Mouse (Mus musculus): ENCODE measurements around the gene Olfr1056.
"Not testable (repeated sequence)": the region's sequence is repeated elsewhere in the genome, so short reads cannot be mapped to it uniquely, and the experiment has no call there.

Olfr1056 gene

GRCm38 (mm10) chr2:86362369-86362768 is at the start of gene Olfr1056:
Olfr1056 (minus strand) TSS chr2:86362469.
- DNase-seq (ENCODE audit: low read depth, low spot score): no peak

DNA sequence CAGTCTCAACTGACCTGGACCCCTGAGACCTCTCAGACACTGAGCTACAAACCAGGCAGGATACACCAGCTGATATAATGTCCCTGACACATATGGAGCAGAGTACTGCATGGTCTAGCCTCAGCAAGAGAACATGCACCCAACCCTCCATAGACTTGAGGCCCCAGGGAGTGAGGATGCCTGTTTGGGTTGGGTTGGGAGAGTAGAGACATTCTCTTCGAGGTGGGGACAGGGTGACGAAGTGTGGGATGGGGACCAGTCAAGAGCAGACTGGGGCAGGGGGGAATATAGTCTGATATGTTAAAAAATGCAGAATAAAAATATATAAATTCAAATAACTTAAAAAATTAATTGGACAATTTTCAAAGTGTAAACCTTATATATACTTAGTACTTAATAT is 32.8 kb upstream of the Olfr1056 start:
- DNase-seq (ENCODE audit: low read depth, low spot score): no peak

- not testable (repeated sequence) for DNase-seq (ENCODE audit: low read depth, low spot score)
These were observed 26.2 kb upstream of the Olfr1056 start, which contains the start of gene Olfr1058 for GRCm38 (mm10) chr2:86388461-86388860. Olfr1058 (minus strand) TSS chr2:86388561.

DNA sequence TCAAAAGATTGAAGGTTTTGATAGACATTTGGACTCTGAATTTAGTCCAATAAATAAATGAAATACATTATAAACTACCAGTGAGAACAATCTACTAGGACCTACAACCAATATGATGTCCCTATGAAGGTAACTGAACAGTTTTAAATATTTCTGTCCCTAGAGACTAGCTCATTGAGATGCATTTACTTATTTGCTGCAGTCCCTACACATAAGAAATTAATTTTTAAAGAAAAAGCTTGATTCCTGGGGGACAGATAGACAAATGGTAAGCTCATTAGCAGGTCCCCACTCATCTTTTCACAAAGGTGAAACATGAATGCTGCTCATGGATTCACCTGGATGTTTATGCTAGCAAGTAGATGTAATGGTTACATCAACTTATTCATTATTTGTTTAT is 16.0 kb upstream of the Olfr1056 start, which contains the start of gene Olfr1057:
TSS of gene Olfr1057 (minus strand) at position 101 of the 400 bp plus-strand sequence.
- DNase-seq (ENCODE audit: low read depth, low spot score): no peak

GRCm38 (mm10) chr2:86366342-86366741 is 4.1 kb upstream of the Olfr1056 start:
- DNase-seq (ENCODE audit: low read depth, low spot score): not testable (repeated sequence)

GRCm38 (mm10) chr2:86351751-86352150 is 10.5 kb downstream of the Olfr1056 start:
- DNase-seq (ENCODE audit: low read depth, low spot score): not testable (repeated sequence)

DNA sequence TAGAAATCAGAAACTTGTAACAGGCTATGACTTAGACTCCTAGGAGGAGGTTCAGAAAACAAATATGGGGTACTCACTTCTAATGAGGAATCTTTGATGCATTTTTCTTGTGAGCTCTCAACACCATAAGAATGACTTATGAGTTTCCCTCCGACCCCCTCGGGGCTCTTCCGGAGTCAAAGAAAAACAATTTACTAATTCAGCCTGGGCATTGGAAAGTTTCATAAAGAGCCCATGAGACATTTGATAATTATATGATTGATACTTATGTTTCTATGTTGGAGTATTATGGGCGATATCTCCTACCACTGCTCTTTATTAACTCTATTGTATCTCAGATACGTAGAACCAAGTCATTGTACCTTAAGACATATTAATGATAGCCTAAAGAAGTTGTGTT is 12.1 kb downstream of the Olfr1056 start, which contains the start of gene Olfr1055:
TSS of gene Olfr1055 (minus strand) at position 101 of the 400 bp plus-strand sequence.
- no peak for DNase-seq (ENCODE audit: low read depth, low spot score)

GRCm38 (mm10) chr2:86335333-86335732 is 26.9 kb downstream of the Olfr1056 start, which contains the start of gene Olfr1054:
Olfr1054 (minus strand) TSS chr2:86335433.
- DNase-seq (ENCODE audit: low read depth, low spot score): no peak

DNA sequence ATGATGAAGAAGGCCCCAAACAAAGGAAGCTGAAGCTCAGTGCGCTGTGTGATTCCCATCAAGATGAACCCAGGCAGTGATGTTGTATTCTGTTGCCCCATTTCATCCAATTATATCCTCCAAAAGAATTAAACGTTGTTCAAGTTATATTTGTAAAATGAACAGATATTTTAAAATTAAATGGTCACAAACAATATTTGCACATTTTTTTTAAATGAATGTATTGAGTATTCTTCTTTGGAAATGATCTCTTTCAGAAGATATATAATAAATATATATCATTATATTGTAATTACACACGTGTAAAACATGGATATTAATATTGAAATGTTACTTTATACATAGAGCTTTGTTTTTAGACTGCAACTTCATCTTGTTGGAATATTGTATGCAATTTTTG is 47.1 kb downstream of the Olfr1056 start, which contains the start of gene Olfr1053:
TSS of gene Olfr1053 (minus strand) at position 101 of the 400 bp plus-strand sequence.
- DNase-seq (ENCODE audit: low read depth, low spot score): no peak
